Mouse (Mus musculus) retina, embryonic 14.5 days (tissue): ENCODE data around the gene Cwc25.
"Not testable (repeated sequence)": the region's sequence is repeated elsewhere in the genome, so short reads cannot be mapped to it uniquely, and the experiment has no call there.

ENCODE experiments used
- DNase-seq: peaks from one replicate; pipeline ENCODE4 v3.0.0-alpha.2; 2015; ENCODE audit warnings: low spot score

The Cwc25 gene

DNA sequence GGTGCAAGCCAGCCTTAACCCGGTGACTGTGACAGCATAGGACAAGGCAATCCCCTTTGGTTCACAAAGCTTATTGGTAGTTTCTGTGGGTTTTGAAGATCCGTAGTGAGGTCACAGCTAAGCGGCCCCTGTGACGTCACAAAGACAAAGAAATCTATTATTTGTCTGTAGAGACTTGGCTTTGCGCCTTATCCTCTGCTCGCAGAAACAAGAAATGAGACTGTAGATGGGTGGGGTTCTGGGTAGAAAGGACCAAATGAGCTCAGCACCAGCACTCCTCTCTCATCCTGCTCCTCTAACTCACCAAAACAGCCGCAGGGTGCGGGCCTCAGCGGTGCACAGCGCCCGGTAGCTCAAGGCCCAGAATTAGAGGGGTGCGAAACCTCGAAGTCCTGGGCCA lies 8.8 kb upstream of the Cwc25 start:
- no peak for DNase-seq

DNA sequence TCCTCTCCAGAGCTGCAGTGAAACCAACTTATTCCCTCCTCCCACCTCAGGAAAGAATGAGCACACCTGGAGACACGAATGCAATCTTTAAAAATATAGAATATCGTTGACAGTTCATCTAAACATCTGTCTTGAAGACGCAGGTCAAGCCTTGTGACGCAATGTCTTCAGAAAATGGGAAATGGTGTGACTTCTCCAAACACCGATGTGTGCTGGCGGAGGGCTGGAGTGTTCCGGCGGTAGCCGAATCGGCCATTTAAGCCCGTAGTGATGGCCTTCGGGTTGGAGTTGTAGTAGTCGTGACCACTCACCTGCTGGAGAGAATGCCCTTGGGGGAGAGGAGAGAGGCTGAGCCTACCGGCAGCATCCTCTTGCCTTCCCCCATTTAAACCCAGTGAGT lies 5.1 kb upstream of the Cwc25 start:
- no peak for DNase-seq

DNA sequence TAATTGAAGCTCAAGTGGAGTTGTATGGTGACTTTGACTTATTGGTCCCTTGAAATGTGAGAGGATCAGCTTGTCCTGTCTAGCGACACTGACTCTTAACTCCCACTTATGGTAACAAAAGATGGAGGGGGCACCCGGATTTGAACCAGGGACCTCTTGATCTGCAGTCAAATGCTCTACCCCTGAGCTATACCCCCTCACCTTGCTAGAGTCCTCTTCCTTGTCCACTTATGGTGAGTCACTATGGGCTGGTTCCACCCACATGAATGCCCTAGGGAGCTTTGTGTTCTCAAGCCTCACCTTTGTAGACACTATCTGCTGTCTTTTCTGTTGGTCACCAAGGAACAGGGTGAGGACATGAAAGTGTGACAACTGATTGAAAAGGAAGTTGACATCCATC lies 3.3 kb upstream of the Cwc25 start:
- no peak for DNase-seq

GRCm38 (mm10) chr11:97761638-97762037 lies 4.7 kb downstream of the Cwc25 start:
- DNase-seq: no peak

- DNase-seq: no peak
Observed at GRCm38 (mm10) chr11:97758942-97759341, 7.4 kb downstream of the Cwc25 start.

DNA sequence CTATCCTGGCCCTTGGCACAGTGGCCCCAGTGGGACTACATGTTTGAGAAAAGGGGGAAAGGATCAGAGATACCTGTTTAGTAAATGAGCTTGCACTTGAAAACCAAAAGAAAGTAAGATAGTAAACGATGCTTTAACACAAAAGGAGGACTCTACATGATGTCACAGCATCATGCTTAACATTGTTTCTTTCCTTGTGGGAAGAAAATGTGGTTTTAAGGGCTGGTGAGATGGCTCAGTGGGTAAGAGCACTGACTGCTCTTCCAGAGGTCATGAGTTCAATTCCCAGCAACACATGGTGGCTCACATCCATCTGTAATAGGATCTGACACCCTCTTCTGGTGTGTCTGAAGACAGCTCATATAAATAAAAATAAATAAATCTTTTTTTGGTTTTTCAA lies 8.2 kb downstream of the Cwc25 start:
- no peak for DNase-seq

DNA sequence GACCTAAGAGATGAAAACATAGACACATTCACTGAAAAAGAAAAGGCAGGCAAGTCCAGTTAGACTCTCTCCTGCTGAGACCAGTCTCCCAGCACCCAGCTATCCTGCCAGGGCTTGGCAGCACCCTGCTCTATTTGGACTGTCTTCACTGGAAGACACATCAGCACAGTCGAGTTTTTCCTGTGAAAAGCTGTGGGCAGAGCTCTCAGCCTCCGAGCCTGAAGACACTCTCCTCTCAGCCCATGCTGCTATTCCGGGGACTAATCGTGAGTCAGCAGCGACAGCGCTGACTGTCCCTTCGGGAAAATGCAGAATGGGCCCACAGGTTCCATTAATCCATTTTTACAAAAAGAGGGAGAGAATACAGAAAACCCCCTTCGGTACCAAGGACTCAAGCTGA lies 13.1 kb downstream of the Cwc25 start:
- DNase-seq: no peak

DNA sequence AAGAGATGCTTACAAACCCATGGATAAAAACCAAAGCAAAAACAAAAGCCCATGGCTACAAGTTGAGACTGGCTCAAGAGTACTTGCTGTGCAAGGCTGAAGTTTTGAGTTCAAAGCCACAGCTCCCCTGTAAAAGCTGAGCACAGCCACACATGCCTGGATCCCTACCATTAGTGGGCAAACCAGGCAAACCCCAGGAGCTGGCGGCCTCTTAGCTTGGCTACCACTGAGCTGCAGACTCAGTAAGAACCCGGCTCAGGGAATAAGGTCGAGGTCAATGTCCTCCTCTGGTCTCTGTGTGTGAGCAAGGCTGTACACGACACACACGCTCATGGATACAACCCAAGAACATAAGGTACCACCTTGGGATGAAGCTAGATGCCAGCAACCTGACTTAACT lies 17.9 kb downstream of the Cwc25 start:
- no peak for DNase-seq

DNA sequence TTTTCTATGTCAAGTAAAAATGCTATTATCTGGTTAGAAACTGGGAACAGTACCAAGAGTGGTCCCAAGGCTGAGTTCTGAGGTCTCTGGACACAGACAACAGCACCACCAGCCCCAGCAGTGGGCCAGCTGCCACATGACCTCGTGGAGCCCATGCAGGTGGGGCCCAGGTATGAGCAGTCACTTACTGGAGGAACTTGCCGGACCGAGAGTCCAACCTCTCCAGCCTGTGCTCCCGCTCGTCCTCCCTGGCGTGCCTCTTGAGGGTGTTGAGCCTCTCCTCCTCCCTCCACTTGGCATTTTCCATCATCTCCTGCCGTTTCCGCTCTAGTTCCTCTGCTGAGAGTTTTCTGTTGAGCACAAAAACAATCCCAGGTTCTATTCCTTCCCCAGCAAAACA lies 18.6 kb downstream of the Cwc25 start:
- no peak for DNase-seq

DNA sequence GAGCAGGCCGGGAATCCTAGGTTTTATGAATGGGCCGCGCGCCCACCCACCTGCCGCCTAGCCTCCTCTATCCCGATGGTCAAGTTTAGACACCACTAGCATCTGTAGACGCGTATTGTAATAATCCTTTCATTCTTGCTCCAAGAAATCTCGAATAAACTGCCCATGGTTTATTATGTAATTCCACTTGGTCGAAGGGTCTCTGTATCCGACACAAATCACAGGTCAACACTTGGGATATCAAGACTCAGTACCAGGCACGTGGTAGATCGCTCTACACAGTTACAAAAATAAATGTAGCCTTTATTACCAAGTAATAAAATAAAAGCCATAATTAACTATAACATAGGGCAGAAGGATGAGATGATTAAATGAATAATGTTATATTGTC lies 21.0 kb downstream of the Cwc25 start:
- DNase-seq: no peak

DNA sequence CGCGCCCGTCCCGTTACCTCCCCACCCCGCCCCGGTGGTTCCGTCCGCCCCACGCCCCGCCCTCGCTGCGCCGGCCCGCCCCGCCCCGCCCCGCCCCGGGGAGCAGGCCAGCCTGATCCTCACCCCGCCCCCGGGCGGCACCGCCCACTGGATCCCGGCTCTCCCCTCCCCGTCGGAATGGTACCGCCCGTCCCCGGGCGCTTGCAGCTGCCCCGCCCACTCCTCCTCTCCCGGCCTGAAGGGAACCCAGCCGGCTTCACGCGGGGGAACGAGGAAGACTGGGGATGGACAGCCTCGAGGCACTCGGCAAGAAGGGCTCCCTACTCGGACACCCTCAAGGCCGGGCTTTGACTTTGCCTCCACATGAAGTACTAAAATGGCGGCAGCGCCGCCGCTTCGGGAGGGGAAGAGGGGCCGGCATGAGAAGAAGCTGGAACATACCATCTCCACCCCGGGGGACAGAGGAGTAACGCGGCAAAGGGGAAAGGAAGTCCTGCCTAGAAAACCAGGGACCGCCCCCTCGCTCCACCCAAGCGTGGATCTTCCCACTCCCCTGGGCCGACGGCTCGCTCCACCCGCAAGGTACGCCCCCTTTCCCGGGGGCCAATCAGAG lies 21.5 kb downstream of the Cwc25 start:
- peak; percentile 100 for DNase-seq

- peak; percentile 62 for DNase-seq
Observed at GRCm38 (mm10) chr11:97744063-97744717, 22.2 kb downstream of the Cwc25 start, which contains the start of gene Pip4k2b. TSS of gene Pip4k2b (minus strand) at chr11:97744704.

DNA sequence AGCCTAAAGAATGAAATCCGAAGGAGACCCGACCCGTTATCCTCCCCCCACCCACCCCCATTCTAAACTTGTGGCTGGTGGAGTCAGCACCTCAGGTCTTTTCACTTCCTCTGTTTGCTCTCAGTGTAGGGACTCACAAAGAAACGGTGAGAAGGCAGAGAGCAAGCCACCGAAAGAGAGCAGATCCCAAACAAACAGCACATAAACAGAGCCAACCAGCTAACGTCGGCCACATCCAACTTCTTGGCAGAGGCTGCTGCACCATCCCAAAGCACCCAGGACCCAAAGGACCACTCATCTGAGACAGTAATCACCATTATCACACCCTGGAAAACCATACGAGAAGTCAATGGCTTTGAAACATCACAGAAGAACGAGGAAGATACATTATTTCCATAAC lies 22.9 kb downstream of the Cwc25 start:
- no peak for DNase-seq

- no peak for DNase-seq
Observed at GRCm38 (mm10) chr11:97742591-97742990, 23.8 kb downstream of the Cwc25 start.

DNA sequence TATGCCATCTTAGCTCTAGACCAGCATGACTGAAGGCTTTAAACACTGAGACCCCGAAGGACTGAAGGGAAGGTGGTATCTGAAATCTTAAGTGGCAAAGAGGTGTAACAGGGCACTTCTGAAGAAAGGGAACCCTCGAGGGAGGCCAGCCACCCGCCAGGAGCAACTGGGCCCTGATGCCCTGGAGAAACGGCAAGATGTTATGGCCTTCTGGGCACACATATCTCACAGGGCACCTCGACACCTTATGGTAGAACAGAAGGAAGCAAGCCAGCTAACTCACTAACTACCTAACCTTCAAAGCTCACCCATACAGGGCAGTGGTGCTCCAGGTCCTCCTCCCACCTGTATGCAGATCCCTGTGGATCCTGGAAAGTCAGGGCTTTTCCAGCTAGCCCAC lies 24.2 kb downstream of the Cwc25 start:
- no peak for DNase-seq

GRCm38 (mm10) chr11:97740190-97740589 lies 26.2 kb downstream of the Cwc25 start:
- DNase-seq: peak; percentile 37

DNA sequence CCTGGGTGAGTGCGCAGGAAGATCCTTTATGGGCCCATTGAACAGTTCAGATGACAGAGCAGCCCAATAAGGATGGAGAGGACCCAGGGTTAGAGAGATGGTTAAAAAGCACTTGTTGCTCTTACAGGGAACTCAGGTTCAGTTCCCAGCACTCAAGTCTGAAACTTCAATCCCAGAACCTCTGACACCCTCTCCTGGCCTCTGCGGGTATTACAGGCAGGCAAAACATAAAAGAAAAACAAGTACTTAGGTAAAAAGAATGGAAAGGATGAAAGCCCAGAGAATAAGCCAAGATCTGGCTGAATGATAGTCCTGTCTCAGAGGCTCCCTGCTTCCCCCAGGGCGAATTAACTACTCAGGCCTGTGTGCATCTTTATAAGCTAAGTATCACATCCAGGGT lies 27.2 kb downstream of the Cwc25 start:
- no peak for DNase-seq

- peak; percentile 18 for DNase-seq
Observed at GRCm38 (mm10) chr11:97738703-97739102, 27.7 kb downstream of the Cwc25 start.

- DNase-seq: no peak
Observed at GRCm38 (mm10) chr11:97737600-97737999, 28.8 kb downstream of the Cwc25 start.

DNA sequence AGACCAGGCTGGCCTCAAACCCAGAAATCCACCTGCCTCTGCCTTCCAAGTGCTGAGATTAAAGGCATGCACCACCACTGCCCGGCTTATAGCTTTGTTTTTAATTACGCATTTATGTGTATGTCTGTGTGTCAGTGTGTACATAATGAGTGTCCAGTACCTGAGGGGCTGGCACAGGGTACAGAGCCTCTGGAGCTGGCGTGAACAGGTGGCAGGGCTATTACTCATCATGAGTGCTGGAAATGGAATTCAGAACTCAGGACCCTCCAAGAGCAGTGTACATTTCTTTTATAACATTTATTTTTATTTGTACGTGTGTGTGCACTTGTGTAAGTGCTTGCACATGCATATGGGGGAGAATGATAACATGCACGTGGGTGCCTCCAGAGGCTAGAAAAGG lies 29.7 kb downstream of the Cwc25 start:
- no peak for DNase-seq

DNA sequence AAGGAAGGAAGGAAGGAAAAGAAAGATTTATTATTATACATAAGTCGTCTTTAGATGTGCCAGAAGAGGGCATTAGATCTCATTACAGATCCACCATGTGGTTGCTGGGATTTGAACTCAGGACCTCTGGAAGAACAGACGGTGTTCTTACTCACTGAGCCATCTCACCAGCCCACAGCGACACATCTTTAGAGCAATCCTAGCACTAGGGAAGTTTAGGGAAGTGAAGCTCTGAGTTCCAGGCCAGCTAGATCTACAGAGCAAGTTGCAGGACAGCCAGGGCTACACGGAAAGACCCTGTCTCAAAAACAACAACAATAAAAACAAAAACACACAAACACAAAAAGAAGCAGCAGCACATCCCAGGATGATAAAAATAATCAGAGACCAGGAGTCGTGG lies 31.5 kb downstream of the Cwc25 start:
- not testable (repeated sequence) for DNase-seq

GRCm38 (mm10) chr11:97733689-97734088 lies 32.7 kb downstream of the Cwc25 start:
- peak; percentile 25 for DNase-seq

- DNase-seq: no peak
Observed at GRCm38 (mm10) chr11:97728730-97729129, 37.6 kb downstream of the Cwc25 start.

GRCm38 (mm10) chr11:97728311-97728710 lies 38.0 kb downstream of the Cwc25 start:
- DNase-seq: no peak
